ENCODE assay signal across 21 mouse cellular contexts in genomic region chr16:66997461-66997860, GRCm38 (mm10).
"Had no signal": no experiment of that assay in that cellular context is flagged by ENCODE, and none has a peak within 500 bp of the region (broad histone marks: within the 10 kb centered on the region; RNA-seq: fewer than 3 reads in every experiment).

No protein-coding gene starts in this region.

- H3K27ac ChIP-seq: heart, adult 2 months; hindbrain, embryonic 10.5 days; hindbrain, embryonic 12.5 days; hindbrain, embryonic 14.5 days; intestine, embryonic 15.5 days; left cerebral cortex, adult 2 months; limb, embryonic 10.5 days; limb, embryonic 12.5 days; liver, embryonic 13.5 days had no signal

- H3K27me3 ChIP-seq: heart, embryonic 12.5 days; hindbrain, embryonic 12.5 days; intestine, embryonic 15.5 days; limb, embryonic 12.5 days; liver, embryonic 13.5 days had no signal

- DNase-seq: gastrocnemius, postnatal 14 days; gastrocnemius, postnatal 36 days; heart, adult 2 months; heart, postnatal 10 days; heart, postnatal 4 days; kidney, adult 18-20 months; kidney, adult 8-10 months; kidney, postnatal 10 days; kidney, postnatal 25 days; kidney, postnatal 4 days; layer of hippocampus, adult 9-11 months; liver; liver, embryonic 13.5 days had no signal

- H3K36me3 ChIP-seq: heart, embryonic 12.5 days; hindbrain, embryonic 10.5 days; hindbrain, embryonic 12.5 days; intestine, embryonic 15.5 days; limb, embryonic 10.5 days; limb, embryonic 12.5 days; liver, embryonic 13.5 days had no signal

- H3K4me3 ChIP-seq: heart, adult 2 months; heart, embryonic 12.5 days; hindbrain, embryonic 10.5 days; hindbrain, embryonic 12.5 days; intestine, embryonic 15.5 days; left cerebral cortex, adult 2 months; limb, embryonic 10.5 days; limb, embryonic 12.5 days; liver, embryonic 13.5 days had no signal

- H3K4me1 ChIP-seq: heart, embryonic 12.5 days; hindbrain, embryonic 10.5 days; hindbrain, embryonic 12.5 days; intestine, embryonic 15.5 days; limb, embryonic 10.5 days; limb, embryonic 12.5 days; liver, embryonic 13.5 days had no signal
